Mouse (Mus musculus) heart, postnatal 0 days (tissue): ENCODE measurements around the gene 2210016F16Rik. TPM values are rescaled to one million over a fixed set of nuclear protein-coding genes. Genes with fewer than 3 reads are reported as not detected.
"Not testable (repeated sequence)": the region's sequence is repeated elsewhere in the genome, so short reads cannot be mapped to it uniquely, and the experiment has no call there.

Source experiments
- ATAC-seq: fragments of 200-750 bp; cut with Nextera tagmentation; 2 replicates; pipeline ENCODE4 v1.8.0; 2017; ENCODE audit warnings: low read depth, moderate number of reproducible peaks, moderate library complexity; ENCODE audit not compliant: insufficient read depth
- DNase-seq: peaks from one replicate; pipeline ENCODE4 v3.0.0-alpha.2; 2016; ENCODE audit warnings: low spot score
- H3K27ac ChIP-seq: fragments of 300-500 bp; sonication (generic); 2 replicates; pipeline ENCODE4 v1.5.1; 2014; ENCODE audit warnings: low read depth, mild to moderate bottlenecking
- H3K27me3 ChIP-seq: fragments of 300-500 bp; sonication (generic); 2 replicates; pipeline ENCODE4 v1.6.1; 2014; ENCODE audit warnings: low read length, mixed read lengths; ENCODE audit not compliant: control insufficient read depth, insufficient read depth
- H3K36me3 ChIP-seq: fragments of 300-500 bp; sonication (generic); replicated peaks from 2 replicates; pipeline ENCODE4 v1.6.1; 2014; ENCODE audit warnings: low read length, mixed read lengths; ENCODE audit not compliant: control insufficient read depth, insufficient read depth
- H3K4me1 ChIP-seq: fragments of 300-500 bp; sonication (generic); 2 replicates; pipeline ENCODE4 v1.6.1; 2014; ENCODE audit warnings: antibody characterized with exemption; ENCODE audit not compliant: control insufficient read depth, insufficient read depth
- H3K4me2 ChIP-seq: fragments of 300-500 bp; sonication (generic); 2 replicates; pipeline ENCODE4 v1.6.1; 2014; ENCODE audit warnings: low read depth, mild to moderate bottlenecking, low read length, moderate library complexity
- H3K4me3 ChIP-seq: fragments of 300-500 bp; sonication (generic); 2 replicates; pipeline ENCODE4 v1.5.1; 2014; ENCODE audit warnings: low read depth, low read length
- H3K9ac ChIP-seq: fragments of 300-500 bp; sonication (generic); replicated peaks from 2 replicates; pipeline ENCODE4 v1.6.1; 2014; ENCODE audit warnings: low read depth, low read length, mixed read lengths
- H3K9me3 ChIP-seq: fragments of 300-500 bp; sonication (generic); replicated peaks from 2 replicates; pipeline ENCODE4 v1.6.1; 2016; ENCODE audit warnings: low read length; ENCODE audit not compliant: control insufficient read depth
- CTCF ChIP-seq: IDR thresholded peaks from 2 replicates; pipeline ENCODE4 v1.5.1; 2016; ENCODE audit warnings: antibody characterized with exemption, control low read depth, low read depth
- EP300 ChIP-seq: IDR thresholded peaks from 2 replicates; pipeline ENCODE4 v1.6.1; 2016; ENCODE audit warnings: antibody characterized with exemption, low read depth
- WGBS: fragments of 180-500 bp; shearing (Covaris S2); extraction: QIAGEN DNeasy Blood & Tissue Kit; methylation state at CpG from one replicate; pipeline ENCODE4 v1.1.7; 2014; 5-methylcytosine and 5-hydroxymethylcytosine counted together
- polyA plus RNA-seq: library from polyadenylated mRNA; unstranded; fragments of >200 nt; fragmentation: Nextera tagmentation; extraction: Ambion mirVana; gene quantifications from 2 replicates; pipeline ENCODE4 v1.2.1, GENCODE M21; 2015
- total RNA-seq: library from RNA; depleted of rRNA; stranded (reverse); fragments of >200 nt; gene quantifications from 2 replicates; pipeline ENCODE4 v1.2.3, GENCODE M21; 2014; ENCODE audit warnings: low replicate concordance

2210016F16Rik gene
- total and polyA plus RNA-seq, 2 experiments from 2014 or later = 26.5 to 32.7 TPM

DNA sequence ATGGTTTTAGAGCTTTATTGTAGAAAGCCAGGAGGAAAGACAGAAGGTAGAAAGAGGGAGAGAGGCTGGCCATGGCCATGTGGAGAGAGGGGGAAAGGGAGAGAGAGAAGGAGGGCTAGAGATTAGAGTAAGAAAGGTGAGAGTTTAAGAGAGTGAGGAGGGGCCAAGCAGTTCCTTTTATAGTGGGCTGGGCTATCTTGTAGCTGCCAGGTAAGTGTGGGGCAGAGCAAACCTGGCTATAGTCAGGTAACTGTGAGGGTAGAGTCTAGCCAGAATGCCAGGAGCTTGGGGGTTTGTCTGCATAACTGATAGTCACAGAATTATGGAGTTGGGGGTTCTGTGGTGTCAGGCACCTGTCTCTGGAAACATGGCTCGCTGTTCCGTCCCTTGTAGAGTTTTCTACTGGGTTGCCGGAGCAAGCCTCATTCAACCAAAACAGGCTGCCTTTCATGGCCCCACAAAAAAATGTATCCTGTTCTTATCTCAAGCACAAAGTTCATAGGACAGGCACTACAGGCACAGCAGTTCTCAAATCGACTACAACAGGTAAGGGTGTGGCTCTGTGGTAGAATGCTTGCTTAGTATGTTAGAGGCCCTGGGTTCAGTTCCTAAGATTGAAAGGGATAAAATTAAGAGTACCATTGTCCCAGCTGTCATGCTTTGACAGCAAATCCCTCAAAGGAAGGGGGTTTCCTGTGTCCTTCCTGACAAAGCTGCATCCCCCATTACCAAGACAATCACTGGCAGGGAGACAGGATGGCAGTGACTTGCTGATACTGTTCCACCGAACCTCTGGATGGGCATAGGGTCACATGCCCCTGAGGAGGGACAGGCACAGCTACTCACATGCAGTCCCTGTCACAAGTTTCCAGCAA is 12.5 kb downstream of the 2210016F16Rik start:
- Histone ChIP-seq H3K4me2 (no peak overlapping the region), H3K36me3 (no peaks in the 10 kb centered on the region), H3K27me3 (no peaks in the 10 kb centered on the region), H3K9ac (no peak overlapping the region), H3K4me3 (no peak overlapping the region), H3K4me1 (no peaks in the 10 kb centered on the region), H3K9me3 (no peaks in the 10 kb centered on the region; the same call in 1 of the 2 replicates), H3K27ac (no peak overlapping the region)
- DNase-seq = no peak
- ATAC-seq = no peak
- WGBS = 56% methylated on average over 5 of the region's 5 CpGs
- TF ChIP-seq CTCF (no peak), EP300 (no peak)

DNA sequence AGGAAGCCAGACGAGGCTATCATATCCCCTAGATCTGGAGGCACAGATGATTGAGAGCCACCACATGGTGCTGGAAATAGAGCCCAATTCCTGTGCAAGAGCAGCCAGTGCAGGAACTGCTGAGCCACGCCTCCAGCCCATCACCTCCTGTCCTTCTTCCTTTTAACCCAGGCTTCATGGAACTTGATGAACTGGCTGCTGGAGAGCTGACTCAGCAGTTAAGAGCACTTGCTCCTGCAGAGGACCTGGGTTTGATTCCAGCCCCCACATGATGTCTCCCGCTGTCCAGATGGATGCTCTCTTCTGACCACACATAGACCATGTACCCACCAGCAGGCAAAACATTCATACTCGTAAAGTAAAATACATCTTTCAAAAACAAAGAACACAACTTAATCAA is 16.2 kb downstream of the 2210016F16Rik start:
- no peak overlapping the region for H3K4me3 ChIP-seq

DNA sequence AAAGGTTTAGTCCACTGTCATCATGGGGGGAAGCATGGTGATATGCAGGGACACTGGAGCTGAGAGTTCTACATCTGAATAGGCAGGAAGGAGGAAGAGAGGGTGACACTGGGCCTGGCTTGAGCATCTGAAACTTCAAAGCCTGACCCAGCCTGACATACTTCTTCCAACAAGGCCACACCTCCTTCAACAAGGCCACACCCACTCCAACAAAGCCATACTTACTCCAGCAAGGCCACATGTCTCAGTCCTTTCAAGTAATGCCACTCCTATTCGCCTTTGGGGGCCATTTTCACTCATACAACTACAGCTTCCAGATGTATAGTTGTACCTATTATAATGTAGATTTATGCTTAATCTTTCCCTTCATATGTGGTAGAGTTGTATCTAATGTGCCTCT is 17.4 kb downstream of the 2210016F16Rik start:
- H3K9me3 ChIP-seq = no peaks in the 10 kb centered on the region
- H3K4me2 ChIP-seq = no peak overlapping the region
- WGBS = 61% methylated on average over 1 of the region's 1 CpGs
- TF ChIP-seq CTCF (no peak), EP300 (no peak)
- no peaks in the 10 kb centered on the region for H3K36me3 ChIP-seq
- H3K4me3 ChIP-seq = no peak overlapping the region
- no peaks in the 10 kb centered on the region for H3K4me1 ChIP-seq
- no peak overlapping the region for H3K9ac ChIP-seq
- ATAC-seq = no peak
- H3K27ac ChIP-seq = no peak overlapping the region
- H3K27me3 ChIP-seq = no peaks in the 10 kb centered on the region
- DNase-seq = no peak

More for the DNA sequence above, 16.2 kb downstream of the 2210016F16Rik start:
- no peak for ATAC-seq
- H3K27me3 ChIP-seq = no peaks in the 10 kb centered on the region
- TF ChIP-seq CTCF = no peak
- no peak for TF ChIP-seq EP300
- DNase-seq = no peak
- no peak overlapping the region for H3K27ac ChIP-seq
- no peaks in the 10 kb centered on the region for H3K9me3 ChIP-seq
- no peak overlapping the region for H3K4me2 ChIP-seq
- H3K9ac ChIP-seq = no peak overlapping the region
- WGBS = 57% methylated on average over 4 of the region's 4 CpGs
- no peaks in the 10 kb centered on the region for H3K36me3 ChIP-seq
- H3K4me1 ChIP-seq = no peaks in the 10 kb centered on the region

DNA sequence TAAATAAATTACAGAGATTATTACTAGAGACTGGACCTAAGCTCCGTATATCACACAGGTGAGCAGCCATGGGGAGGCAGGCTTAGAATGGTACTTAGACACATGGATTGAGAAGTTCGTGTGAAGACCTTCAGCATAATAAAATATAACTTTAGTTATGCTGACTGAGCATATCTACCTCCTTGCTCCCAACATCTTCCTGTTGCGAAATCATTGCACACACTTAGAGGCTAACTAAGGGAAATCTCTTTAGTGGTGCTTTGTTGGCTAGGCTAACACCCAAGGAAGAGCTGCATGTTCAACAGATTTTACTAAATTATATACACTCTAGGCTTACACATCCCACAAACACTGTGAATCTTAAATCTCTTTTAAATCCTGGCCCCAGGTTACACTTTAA is 18.7 kb downstream of the 2210016F16Rik start:
- H3K4me3 ChIP-seq = no peak overlapping the region
- no peak overlapping the region for H3K27ac ChIP-seq
- TF ChIP-seq CTCF (no peak), EP300 (no peak)
- no peaks in the 10 kb centered on the region for H3K27me3 ChIP-seq
- no peaks in the 10 kb centered on the region for H3K4me1 ChIP-seq
- 86% methylated on average over 3 of the region's 3 CpGs for WGBS
- no peak for ATAC-seq
- no peak overlapping the region for H3K4me2 ChIP-seq
- no peak overlapping the region for H3K9ac ChIP-seq
- no peaks in the 10 kb centered on the region for H3K9me3 ChIP-seq
- DNase-seq = no peak
- no peaks in the 10 kb centered on the region for H3K36me3 ChIP-seq

DNA sequence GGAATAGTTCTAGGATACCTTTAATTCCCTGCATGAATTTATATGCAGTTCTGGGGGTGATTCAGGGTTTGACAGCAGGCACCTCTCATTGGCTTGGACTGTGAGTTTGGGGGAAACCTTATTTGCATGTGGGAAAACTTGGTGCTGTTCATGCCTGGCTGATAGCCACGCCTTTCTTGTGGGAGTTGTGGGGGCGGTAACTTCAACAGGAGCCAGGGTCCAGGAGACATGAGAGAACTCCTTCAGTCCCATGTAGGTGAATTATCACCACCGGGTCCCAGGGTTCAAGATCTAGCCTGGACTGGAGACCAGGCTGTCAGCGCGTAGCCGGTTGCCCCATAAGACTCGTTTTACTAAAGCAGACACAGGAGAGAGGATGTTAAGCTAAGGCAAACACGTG is 19.8 kb downstream of the 2210016F16Rik start:
- H3K9me3 ChIP-seq, H3K36me3 ChIP-seq, H3K4me3 ChIP-seq, H3K4me1 ChIP-seq, H3K27me3 ChIP-seq, H3K4me2 ChIP-seq, H3K27ac ChIP-seq, DNase-seq, ATAC-seq, H3K9ac ChIP-seq: not testable (repeated sequence)
- WGBS = 82% methylated on average over 8 of the region's 8 CpGs
